Comparison of ENCODE assay signal across 11 mouse cellular contexts in the genomic region with DNA sequence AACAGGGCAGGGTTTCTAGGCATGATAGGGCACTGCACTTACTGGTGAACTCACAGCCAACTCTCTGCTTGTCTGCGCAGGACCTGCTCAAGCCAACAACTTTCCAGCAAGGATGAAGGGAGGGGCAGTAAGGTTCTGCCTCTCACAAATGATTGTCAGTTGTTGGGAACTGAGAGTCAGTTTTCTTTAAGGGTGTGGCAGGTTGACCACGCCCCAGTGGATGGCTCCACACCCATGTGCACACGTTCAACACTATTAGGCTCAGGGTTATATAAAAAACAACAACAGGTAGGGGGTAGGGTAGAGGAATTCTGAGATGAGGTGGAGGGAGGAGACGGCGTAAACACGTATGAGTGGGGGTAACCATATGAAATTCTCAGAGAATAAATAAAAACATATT.
"Had no signal": no experiment of that assay in that cellular context is flagged by ENCODE, and none has a peak within 500 bp of the region (broad histone marks: within the 10 kb centered on the region; RNA-seq: fewer than 3 reads in every experiment).

No protein-coding gene starts in this region.

- H3K36me3 ChIP-seq: kidney, embryonic 15.5 days; limb, embryonic 10.5 days; midbrain, embryonic 13.5 days; stomach, embryonic 15.5 days had no signal

- DNase-seq: kidney, adult 2 months; kidney, postnatal 14 days; lung, adult 2 months; right cerebral cortex, postnatal 14 days; thymus, postnatal 4 days had no signal

- H3K27ac ChIP-seq: kidney, embryonic 15.5 days; limb, embryonic 10.5 days; macrophage; midbrain, embryonic 13.5 days; stomach, embryonic 15.5 days had no signal

- ATAC-seq: lung, postnatal 0 days; midbrain, embryonic 13.5 days had no signal

- H3K27me3 ChIP-seq: kidney, embryonic 15.5 days; midbrain, embryonic 13.5 days; stomach, embryonic 15.5 days had no signal

- H3K4me1 ChIP-seq: kidney, embryonic 15.5 days; midbrain, embryonic 13.5 days; stomach, embryonic 15.5 days had no signal

- H3K4me2 ChIP-seq: kidney, embryonic 15.5 days; midbrain, embryonic 13.5 days; stomach, embryonic 15.5 days had no signal

- H3K4me3 ChIP-seq: kidney, embryonic 15.5 days; limb, embryonic 10.5 days; midbrain, embryonic 13.5 days; stomach, embryonic 15.5 days had no signal

- H3K9ac ChIP-seq: kidney, embryonic 15.5 days; midbrain, embryonic 13.5 days; stomach, embryonic 15.5 days had no signal

- H3K9me3 ChIP-seq: kidney, embryonic 15.5 days; limb, embryonic 10.5 days; midbrain, embryonic 13.5 days; stomach, embryonic 15.5 days had no signal
